Mouse (Mus musculus) ES-Bruce4 (cell line): ENCODE measurements at regions not wholly inside any gene's neighbourhood (a gene's known extent, or its start where the extent isn't known, plus 50 kb on each side); places are given as distances from the start of the nearest gene placed in this dataset.

Experiments
- H3K27ac ChIP-seq: 2 replicates; pipeline ENCODE4 v1.5.1; 2012; ENCODE audit warnings: low read length, inconsistent platforms; ENCODE audit not compliant: insufficient read depth
- H3K27me3 ChIP-seq: 2 replicates; pipeline ENCODE4 v1.6.1; 2012; ENCODE audit warnings: mild to moderate bottlenecking, low read length, inconsistent platforms; ENCODE audit not compliant: control insufficient read depth, poor library complexity, insufficient read depth, severe bottlenecking
- H3K36me3 ChIP-seq: 2 replicates; pipeline ENCODE4 v1.6.1; 2012; ENCODE audit warnings: inconsistent platforms, mild to moderate bottlenecking, low read length, moderate library complexity; ENCODE audit not compliant: control insufficient read depth, poor library complexity, insufficient read depth, severe bottlenecking
- H3K4me1 ChIP-seq: one replicate; pipeline ENCODE4 v1.8.1; 2011; ENCODE audit warnings: low read length; ENCODE audit not compliant: control insufficient read depth, insufficient read depth
- H3K4me3 ChIP-seq: 2 replicates; pipeline ENCODE4 v1.5.1; 2011; ENCODE audit warnings: low read depth, mild to moderate bottlenecking, low read length
- H3K9ac ChIP-seq: 2 replicates; pipeline ENCODE4 v1.6.1; 2012; ENCODE audit warnings: low read depth, mild to moderate bottlenecking, inconsistent platforms; ENCODE audit not compliant: poor library complexity, severe bottlenecking
- H3K9me3 ChIP-seq: replicated peaks from 2 replicates; pipeline ENCODE4 v1.6.1; 2012; ENCODE audit warnings: mild to moderate bottlenecking, low read length, inconsistent platforms; ENCODE audit not compliant: control insufficient read depth, poor library complexity, insufficient read depth, severe bottlenecking
- CTCF ChIP-seq: IDR thresholded peaks from one replicate; pipeline ENCODE4 v1.8.1; 2011; ENCODE audit warnings: low read depth, low read length
- EP300 ChIP-seq: IDR thresholded peaks from 2 replicates; pipeline ENCODE4 v1.6.1; 2011; ENCODE audit warnings: low read depth, low read length; ENCODE audit not compliant: insufficient read depth
- POLR2A ChIP-seq: IDR thresholded peaks from one replicate; pipeline ENCODE4 v1.8.1; 2011; ENCODE audit warnings: low read length; ENCODE audit not compliant: insufficient read depth

- H3K4me1 ChIP-seq = no peaks in the 10 kb centered on the region
- TF ChIP-seq CTCF (no peak), POLR2A (no peak), EP300 (no peak)
- H3K27ac ChIP-seq = no peak overlapping the region
- no peaks in the 10 kb centered on the region for H3K9me3 ChIP-seq
- H3K36me3 ChIP-seq = no peaks in the 10 kb centered on the region
- H3K4me3 ChIP-seq = no peak overlapping the region
- no peak overlapping the region for H3K9ac ChIP-seq
- H3K27me3 ChIP-seq = no peaks in the 10 kb centered on the region
Measured at GRCm38 (mm10) chr10:98324591-98324990, 589.6 kb upstream of the Atp2b1 start.

GRCm38 (mm10) chr10:98325720-98326119, 588.5 kb upstream of the Atp2b1 start:
- H3K36me3 ChIP-seq = no peaks in the 10 kb centered on the region
- TF ChIP-seq EP300 (no peak), POLR2A (no peak), CTCF (no peak)
- H3K4me3 ChIP-seq = no peak overlapping the region
- no peaks in the 10 kb centered on the region for H3K27me3 ChIP-seq
- no peaks in the 10 kb centered on the region for H3K4me1 ChIP-seq
- H3K9me3 ChIP-seq = no peaks in the 10 kb centered on the region
- H3K9ac ChIP-seq = no peak overlapping the region
- H3K27ac ChIP-seq = no peak overlapping the region

GRCm38 (mm10) chr10:98332682-98333081, 581.5 kb upstream of the Atp2b1 start:
- no peaks in the 10 kb centered on the region for H3K4me1 ChIP-seq
- H3K9me3 ChIP-seq = no peaks in the 10 kb centered on the region
- TF ChIP-seq EP300 (no peak), POLR2A (no peak), CTCF (no peak)
- no peaks in the 10 kb centered on the region for H3K36me3 ChIP-seq
- H3K9ac ChIP-seq = no peak overlapping the region
- no peak overlapping the region for H3K4me3 ChIP-seq
- H3K27me3 ChIP-seq = no peaks in the 10 kb centered on the region
- no peak overlapping the region for H3K27ac ChIP-seq

GRCm38 (mm10) chr10:98333411-98334067, 580.7 kb upstream of the Atp2b1 start:
- TF ChIP-seq CTCF = no peak
- TF ChIP-seq EP300 = no peak
- H3K27ac ChIP-seq = no peak overlapping the region
- H3K4me3 ChIP-seq = no peak overlapping the region
- H3K27me3 ChIP-seq = no peaks in the 10 kb centered on the region
- no peak overlapping the region for H3K9ac ChIP-seq
- H3K36me3 ChIP-seq = no peaks in the 10 kb centered on the region
- no peaks in the 10 kb centered on the region for H3K4me1 ChIP-seq
- no peaks in the 10 kb centered on the region for H3K9me3 ChIP-seq

- no peaks in the 10 kb centered on the region for H3K9me3 ChIP-seq
- no peaks in the 10 kb centered on the region for H3K27me3 ChIP-seq
- H3K4me3 ChIP-seq = no peak overlapping the region
- no peak for TF ChIP-seq EP300
- no peak for TF ChIP-seq CTCF
- no peak for TF ChIP-seq POLR2A
- no peaks in the 10 kb centered on the region for H3K4me1 ChIP-seq
- no peak overlapping the region for H3K9ac ChIP-seq
- H3K36me3 ChIP-seq = no peaks in the 10 kb centered on the region
- H3K27ac ChIP-seq = no peak overlapping the region
Measured at GRCm38 (mm10) chr10:98343827-98344226, 570.4 kb upstream of the Atp2b1 start.

GRCm38 (mm10) chr10:98349466-98349865, 564.7 kb upstream of the Atp2b1 start:
- Histone ChIP-seq H3K9me3 (no peaks in the 10 kb centered on the region), H3K4me1 (no peaks in the 10 kb centered on the region), H3K27me3 (no peaks in the 10 kb centered on the region), H3K4me3 (no peak overlapping the region), H3K27ac (no peak overlapping the region), H3K36me3 (no peaks in the 10 kb centered on the region), H3K9ac (no peak overlapping the region)
- no peak for TF ChIP-seq CTCF
- TF ChIP-seq EP300 = no peak
- no peak for TF ChIP-seq POLR2A
